In genomic region chr3:157661622-157662021, GRCm38 (mm10) we compare ENCODE assay signal across 22 mouse cellular contexts.
A peak's percentile ranks its signal among the peaks of the same experiment; 100 is the strongest.
DNase-seq lines count a peak whose midpoint lies in the region; ATAC-seq lines count a peak whose summit lies in the region.
"Had no signal": no experiment of that assay in that cellular context is flagged by ENCODE, and none has a peak within 500 bp of the region (broad histone marks: within the 10 kb centered on the region; RNA-seq: fewer than 3 reads in every experiment).

No protein-coding gene starts in this region.

- no peak overlapping the region for H3K4me2 ChIP-seq in embryonic facial prominence, embryonic 11.5 days (ENCODE audit: low read depth, low read length)
- H3K4me2 ChIP-seq in midbrain, embryonic 11.5 days: no peak overlapping the region
- H3K4me2 ChIP-seq in limb, embryonic 15.5 days: no peak overlapping the region
- no peak overlapping the region for H3K4me2 ChIP-seq in kidney, embryonic 16.5 days (replicated peaks; ENCODE audit: low read depth, low read length)
- H3K4me2 ChIP-seq: forebrain, embryonic 12.5 days; heart, embryonic 12.5 days; hindbrain, embryonic 15.5 days had no signal

- H3K9me3 ChIP-seq in embryonic facial prominence, embryonic 11.5 days (replicated peaks; ENCODE audit: control insufficient read depth, low read length): no peaks in the 10 kb centered on the region
- H3K9me3 ChIP-seq in embryonic facial prominence, embryonic 10.5 days: no peaks in the 10 kb centered on the region
- no peaks in the 10 kb centered on the region for H3K9me3 ChIP-seq in midbrain, embryonic 11.5 days (ENCODE audit: control insufficient read depth, low read length)
- no peaks in the 10 kb centered on the region for H3K9me3 ChIP-seq in midbrain, embryonic 10.5 days (replicated peaks)
- no peaks in the 10 kb centered on the region for H3K9me3 ChIP-seq in limb, embryonic 15.5 days
- H3K9me3 ChIP-seq in kidney, embryonic 16.5 days (ENCODE audit: low read length): no peaks in the 10 kb centered on the region
- H3K9me3 ChIP-seq: forebrain, embryonic 12.5 days; G1E; heart, embryonic 12.5 days; hindbrain, embryonic 15.5 days had no signal

- no peak overlapping the region for H3K27ac ChIP-seq in embryonic facial prominence, embryonic 11.5 days (replicated peaks; ENCODE audit: low read depth, low read length)
- no peak overlapping the region for H3K27ac ChIP-seq in embryonic facial prominence, embryonic 10.5 days (replicated peaks)
- no peak overlapping the region for H3K27ac ChIP-seq in midbrain, embryonic 11.5 days (ENCODE audit: low read depth, low read length)
- H3K27ac ChIP-seq in midbrain, embryonic 10.5 days (replicated peaks): no peak overlapping the region
- no peak overlapping the region for H3K27ac ChIP-seq in limb, embryonic 15.5 days
- no peak overlapping the region for H3K27ac ChIP-seq in kidney, embryonic 16.5 days (ENCODE audit: low read length)
- H3K27ac ChIP-seq: forebrain, embryonic 12.5 days; hindbrain, embryonic 15.5 days had no signal

- no peaks in the 10 kb centered on the region for H3K27me3 ChIP-seq in embryonic facial prominence, embryonic 11.5 days (ENCODE audit: control insufficient read depth, insufficient read depth, low read length)
- no peaks in the 10 kb centered on the region for H3K27me3 ChIP-seq in embryonic facial prominence, embryonic 10.5 days (replicated peaks; ENCODE audit: low read depth, poor library complexity, severe bottlenecking)
- H3K27me3 ChIP-seq in midbrain, embryonic 11.5 days (ENCODE audit: control insufficient read depth, insufficient read depth, low read length): no peaks in the 10 kb centered on the region
- H3K27me3 ChIP-seq in midbrain, embryonic 10.5 days (ENCODE audit: low read depth, poor library complexity, severe bottlenecking): no peaks in the 10 kb centered on the region
- H3K27me3 ChIP-seq in limb, embryonic 15.5 days: no peaks in the 10 kb centered on the region
- H3K27me3 ChIP-seq in kidney, embryonic 16.5 days (ENCODE audit: insufficient read depth, low read length): no peaks in the 10 kb centered on the region
- H3K27me3 ChIP-seq: forebrain, embryonic 12.5 days; heart, embryonic 12.5 days; hindbrain, embryonic 15.5 days had no signal

- no peak overlapping the region for H3K4me3 ChIP-seq in embryonic facial prominence, embryonic 11.5 days (ENCODE audit: low read depth, low read length)
- H3K4me3 ChIP-seq in embryonic facial prominence, embryonic 10.5 days: no peak overlapping the region
- H3K4me3 ChIP-seq in midbrain, embryonic 11.5 days (ENCODE audit: low read depth, low read length): no peak overlapping the region
- H3K4me3 ChIP-seq in midbrain, embryonic 10.5 days: no peak overlapping the region
- no peak overlapping the region for H3K4me3 ChIP-seq in limb, embryonic 15.5 days
- H3K4me3 ChIP-seq in kidney, embryonic 16.5 days (ENCODE audit: low read length): no peak overlapping the region
- H3K4me3 ChIP-seq: forebrain, embryonic 12.5 days; heart, embryonic 12.5 days; hindbrain, embryonic 15.5 days had no signal

- H3K9ac ChIP-seq in embryonic facial prominence, embryonic 11.5 days (replicated peaks; ENCODE audit: low read length): no peak overlapping the region
- no peak overlapping the region for H3K9ac ChIP-seq in midbrain, embryonic 11.5 days (ENCODE audit: low read length)
- H3K9ac ChIP-seq in limb, embryonic 15.5 days: no peak overlapping the region
- no peak overlapping the region for H3K9ac ChIP-seq in kidney, embryonic 16.5 days (replicated peaks; ENCODE audit: low read length)
- H3K9ac ChIP-seq: forebrain, embryonic 12.5 days; heart, embryonic 12.5 days; hindbrain, embryonic 15.5 days had no signal

- no peaks in the 10 kb centered on the region for H3K36me3 ChIP-seq in embryonic facial prominence, embryonic 11.5 days (replicated peaks; ENCODE audit: control insufficient read depth, insufficient read depth, low read depth, low read length)
- no peaks in the 10 kb centered on the region for H3K36me3 ChIP-seq in embryonic facial prominence, embryonic 10.5 days (replicated peaks)
- H3K36me3 ChIP-seq in midbrain, embryonic 11.5 days (ENCODE audit: control insufficient read depth, insufficient read depth, low read length): no peaks in the 10 kb centered on the region
- no peaks in the 10 kb centered on the region for H3K36me3 ChIP-seq in midbrain, embryonic 10.5 days
- no peaks in the 10 kb centered on the region for H3K36me3 ChIP-seq in limb, embryonic 15.5 days
- no peaks in the 10 kb centered on the region for H3K36me3 ChIP-seq in kidney, embryonic 16.5 days (ENCODE audit: insufficient read depth, low read length)
- H3K36me3 ChIP-seq: forebrain, embryonic 12.5 days; G1E; heart, embryonic 12.5 days; hindbrain, embryonic 15.5 days had no signal

- peak; percentile 65 for ATAC-seq in embryonic facial prominence, embryonic 11.5 days (replicated peaks; ENCODE audit: insufficient number of reproducible peaks, low FRiP score, low TSS enrichment, low read depth)
- peak; percentile 27; the same call in 1 of the 2 replicates for ATAC-seq in midbrain, embryonic 11.5 days (ENCODE audit: low FRiP score)
- peak; percentile 43; the same call in 1 of the 2 replicates for ATAC-seq in limb, embryonic 15.5 days (ENCODE audit: insufficient number of reproducible peaks, low FRiP score, low TSS enrichment, low read depth)
- no peak for ATAC-seq in kidney, embryonic 16.5 days (ENCODE audit: low FRiP score, low TSS enrichment)
- ATAC-seq: CD4-positive, CD25-positive, alpha-beta regulatory T cell, adult 4 months; forebrain, embryonic 16.5 days had no signal

- 56% methylated on average over 7 of the region's 7 CpGs for WGBS in embryonic facial prominence, embryonic 11.5 days
- 74% methylated on average over 7 of the region's 7 CpGs for WGBS in embryonic facial prominence, embryonic 10.5 days
- WGBS in midbrain, embryonic 11.5 days: 75% methylated on average over 7 of the region's 7 CpGs
- WGBS in midbrain, embryonic 10.5 days: 87% methylated on average over 7 of the region's 7 CpGs
- 43% methylated on average over 7 of the region's 7 CpGs for WGBS in limb, embryonic 15.5 days
- WGBS in kidney, embryonic 16.5 days: 81% methylated on average over 7 of the region's 7 CpGs

- H3K4me1 ChIP-seq in embryonic facial prominence, embryonic 11.5 days (ENCODE audit: control insufficient read depth, insufficient read depth, low read length): no peaks in the 10 kb centered on the region
- peaks cover 4% of the 10 kb centered on the region for H3K4me1 ChIP-seq in embryonic facial prominence, embryonic 10.5 days
- H3K4me1 ChIP-seq in midbrain, embryonic 11.5 days (ENCODE audit: control insufficient read depth, insufficient read depth, low read length): no peaks in the 10 kb centered on the region
- 0 out of 2 replicates have a peak, but pooled peaks cover 2% of the 10 kb centered on the region for H3K4me1 ChIP-seq in midbrain, embryonic 10.5 days
- no peaks in the 10 kb centered on the region for H3K4me1 ChIP-seq in limb, embryonic 15.5 days
- peaks cover 10% of the 10 kb centered on the region; the same call in 1 of the 2 replicates for H3K4me1 ChIP-seq in kidney, embryonic 16.5 days (ENCODE audit: insufficient read depth, low read length)
- H3K4me1 ChIP-seq: forebrain, embryonic 12.5 days; heart, embryonic 12.5 days; hindbrain, embryonic 15.5 days had no signal

- peak; percentile 66 for DNase-seq in embryonic facial prominence, embryonic 11.5 days (ENCODE audit: low spot score)
- DNase-seq in embryonic facial prominence, embryonic 10.5 days (ENCODE audit: low spot score): no peak
- DNase-seq in midbrain, embryonic 11.5 days (ENCODE audit: low spot score, missing footprints): no peak
- DNase-seq in midbrain, embryonic 10.5 days (ENCODE audit: low spot score): no peak
- DNase-seq in spleen, adult 12 weeks (ENCODE audit: low spot score): no peak
- DNase-seq: adrenal gland, adult 8-10 months; adrenal gland, postnatal 36 days; B cell, adult 2 months; cerebellum, adult 11 months; cerebellum, adult 8-10 months; cerebellum, postnatal 14 days; embryo, embryonic 11 days; gastrocnemius, postnatal 14 days; heart, postnatal 36 days had no signal
